Mouse (Mus musculus): ENCODE results near the gene Celf1. TPM values are rescaled to one million over a fixed set of nuclear protein-coding genes. Genes with fewer than 3 reads are reported as not detected.
"Not testable (repeated sequence)": the region's sequence is repeated elsewhere in the genome, so short reads cannot be mapped to it uniquely, and the experiment has no call there.

Celf1 gene
- 5.1 and 6.5 TPM in 2 replicates for polyA plus RNA-seq (2012)

DNA sequence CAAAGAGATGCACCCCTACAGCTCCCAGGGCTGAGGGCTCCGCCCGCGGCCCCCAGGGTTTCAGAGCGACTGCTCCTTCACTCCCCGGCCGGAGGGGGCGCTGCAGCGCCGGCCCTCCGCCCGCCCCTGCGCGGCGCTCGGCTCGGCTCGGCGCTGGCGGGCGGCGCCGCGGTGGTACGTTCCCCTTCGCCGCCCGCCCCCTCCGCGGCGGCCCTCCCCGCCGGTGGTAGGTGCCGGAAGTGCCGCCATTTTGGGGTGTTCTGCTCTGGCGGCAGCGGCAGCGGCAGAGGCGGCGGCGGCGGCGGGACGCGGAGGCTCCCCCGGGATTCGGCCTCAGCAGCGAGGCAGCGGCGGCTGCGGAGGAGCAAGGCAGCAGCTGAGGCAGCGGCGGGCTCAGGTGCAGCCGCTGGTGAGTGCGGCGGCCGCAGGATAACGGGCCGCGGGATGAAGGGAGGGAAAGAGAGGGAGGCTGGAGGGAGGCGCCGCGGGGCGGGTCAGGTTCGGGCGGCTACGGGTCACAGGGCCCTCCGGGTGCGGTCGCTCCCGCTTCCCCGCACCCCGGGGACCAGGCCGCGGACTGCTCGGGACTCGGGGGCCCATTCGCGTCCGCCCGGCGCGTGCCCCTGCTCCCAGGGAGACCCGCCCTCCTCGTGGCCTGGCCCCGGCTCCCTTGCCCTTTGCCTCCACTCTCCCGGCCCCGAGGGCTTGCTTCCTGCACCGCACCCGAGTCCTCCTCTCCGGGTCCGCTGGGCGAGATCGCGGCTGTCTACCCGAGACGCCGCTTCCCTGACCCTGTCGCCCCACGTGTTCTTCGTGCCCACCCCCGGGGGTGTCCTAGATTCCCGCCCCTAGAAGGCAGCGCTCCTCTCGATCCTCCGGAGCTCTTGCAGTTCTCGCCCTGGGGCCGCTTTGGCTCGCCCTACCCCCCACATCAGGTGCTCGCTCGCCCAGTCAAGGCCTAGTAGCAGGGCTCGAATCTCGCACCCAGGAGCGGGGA is at the start of gene Celf1:
TSS of gene Celf1 (plus strand) at position 150 of the 997 bp plus-strand sequence.
- H3K4me1 ChIP-seq (ENCODE audit: control insufficient read depth), result peaks cover 52% of the 10 kb centered on the region
- peak within 1 kb of the TSS; percentile 99 for H3K4me3 ChIP-seq (replicated peaks)
- TF ChIP-seq TAL1 (IDR thresholded peaks at IDR 0.05; ENCODE audit: low read length) (no peak), GATA1 (IDR thresholded peaks at IDR 0.05; ENCODE audit: low read length) (no peak)
- H3K9me3 ChIP-seq (ENCODE audit: control insufficient read depth, low read length), result no peaks in the 10 kb centered on the region
- H3K27me3 ChIP-seq (ENCODE audit: control insufficient read depth), result peaks cover 2% of the 10 kb centered on the region; the same call in 1 of the 2 replicates
- peaks cover 35% of the 10 kb centered on the region for H3K36me3 ChIP-seq (ENCODE audit: control insufficient read depth)

DNA sequence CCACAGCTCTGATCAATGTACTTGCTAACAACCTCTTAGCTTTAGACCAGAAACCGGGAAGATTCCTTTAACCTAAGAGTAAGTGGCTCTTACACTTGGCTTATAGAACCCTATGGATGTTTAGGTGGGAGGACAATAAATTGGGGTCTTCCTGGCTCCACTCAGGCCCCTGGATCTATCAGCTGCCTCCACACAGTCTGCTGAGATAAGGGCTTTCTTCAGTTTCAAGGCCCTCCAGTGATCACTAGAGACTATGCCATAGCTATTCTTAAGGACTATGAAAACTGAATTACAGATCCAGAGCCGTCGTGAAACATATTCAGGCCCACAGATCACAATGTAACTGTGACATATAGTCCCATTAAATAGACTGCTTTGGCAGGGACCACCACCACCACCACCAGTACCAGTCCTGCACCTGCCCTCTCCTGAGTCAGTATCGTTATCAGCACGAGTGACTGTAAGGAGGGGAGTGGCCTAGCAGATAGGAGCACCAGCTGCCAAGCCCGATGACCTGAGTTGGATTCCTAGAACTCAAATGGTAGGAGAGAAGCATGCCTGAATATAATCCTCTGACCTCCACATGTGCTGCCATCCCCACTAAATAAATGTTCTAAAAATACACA is 46.4 kb upstream of the Celf1 start:
- peaks cover 20% of the 10 kb centered on the region for H3K27me3 ChIP-seq (ENCODE audit: control insufficient read depth)
- peak overlapping the region; percentile 31 for H3K4me3 ChIP-seq (replicated peaks)
- TF ChIP-seq GATA1 (IDR thresholded peaks at IDR 0.05; ENCODE audit: low read length) (peak; percentile 80), TAL1 (IDR thresholded peaks at IDR 0.05; ENCODE audit: low read length) (peak; percentile 63)
- peaks cover 82% of the 10 kb centered on the region for H3K4me1 ChIP-seq (ENCODE audit: control insufficient read depth)
- peaks cover 8% of the 10 kb centered on the region for H3K9me3 ChIP-seq (ENCODE audit: control insufficient read depth, low read length)
- H3K36me3 ChIP-seq (ENCODE audit: control insufficient read depth), result peaks cover 70% of the 10 kb centered on the region

DNA sequence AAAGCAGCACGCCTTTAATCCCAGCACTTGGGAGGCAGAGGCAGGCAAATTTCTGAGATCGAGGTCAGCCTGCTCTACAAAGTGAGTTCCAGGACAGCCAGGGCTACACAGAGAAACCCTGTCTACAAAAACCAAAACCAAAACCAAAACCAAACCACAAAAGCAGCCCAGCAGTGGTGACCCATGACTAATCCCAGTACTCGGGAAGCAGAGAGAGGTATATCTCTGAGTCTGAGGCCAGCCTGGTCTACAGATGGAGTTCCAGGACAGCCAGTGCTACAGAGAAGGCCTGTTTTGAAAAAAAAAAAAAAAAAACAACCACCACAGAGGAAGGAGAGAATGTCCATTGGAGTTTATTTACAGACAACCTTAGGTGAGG is 45.9 kb upstream of the Celf1 start:
- peak overlapping the region; percentile 31 for H3K4me3 ChIP-seq (replicated peaks)

DNA sequence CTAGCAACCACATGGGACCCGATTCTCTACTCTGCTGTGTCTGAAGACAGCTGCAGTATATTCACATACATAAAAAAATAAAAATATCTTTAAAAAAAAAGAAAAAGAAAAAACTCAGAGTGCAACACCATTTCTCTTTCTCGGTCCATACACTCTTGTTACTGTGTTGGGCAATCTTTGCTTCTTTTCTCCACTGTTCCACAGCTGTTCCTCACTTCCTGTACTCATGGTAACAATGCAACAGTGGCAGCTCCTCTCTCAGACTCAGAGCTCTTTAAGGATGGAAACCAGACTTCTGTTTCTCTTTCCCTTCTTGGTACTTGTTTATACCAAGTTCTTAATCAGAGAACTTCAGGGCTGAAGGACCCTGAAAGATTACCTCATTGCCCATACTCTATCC is 36.8 kb upstream of the Celf1 start:
- Histone ChIP-seq H3K4me1 (ENCODE audit: control insufficient read depth) (peaks cover 53% of the 10 kb centered on the region), H3K36me3 (ENCODE audit: control insufficient read depth) (peaks cover 72% of the 10 kb centered on the region)
- TF ChIP-seq TAL1 (IDR thresholded peaks at IDR 0.05; ENCODE audit: low read length) (no peak), GATA1 (IDR thresholded peaks at IDR 0.05; ENCODE audit: low read length) (no peak)

More for the DNA sequence above, 45.9 kb upstream of the Celf1 start:
- Histone ChIP-seq H3K4me1 (ENCODE audit: control insufficient read depth) (peaks cover 77% of the 10 kb centered on the region), H3K27me3 (ENCODE audit: control insufficient read depth) (peaks cover 15% of the 10 kb centered on the region), H3K36me3 (ENCODE audit: control insufficient read depth) (peaks cover 75% of the 10 kb centered on the region)
- not testable (repeated sequence) for H3K9me3 ChIP-seq (ENCODE audit: control insufficient read depth, low read length)

DNA sequence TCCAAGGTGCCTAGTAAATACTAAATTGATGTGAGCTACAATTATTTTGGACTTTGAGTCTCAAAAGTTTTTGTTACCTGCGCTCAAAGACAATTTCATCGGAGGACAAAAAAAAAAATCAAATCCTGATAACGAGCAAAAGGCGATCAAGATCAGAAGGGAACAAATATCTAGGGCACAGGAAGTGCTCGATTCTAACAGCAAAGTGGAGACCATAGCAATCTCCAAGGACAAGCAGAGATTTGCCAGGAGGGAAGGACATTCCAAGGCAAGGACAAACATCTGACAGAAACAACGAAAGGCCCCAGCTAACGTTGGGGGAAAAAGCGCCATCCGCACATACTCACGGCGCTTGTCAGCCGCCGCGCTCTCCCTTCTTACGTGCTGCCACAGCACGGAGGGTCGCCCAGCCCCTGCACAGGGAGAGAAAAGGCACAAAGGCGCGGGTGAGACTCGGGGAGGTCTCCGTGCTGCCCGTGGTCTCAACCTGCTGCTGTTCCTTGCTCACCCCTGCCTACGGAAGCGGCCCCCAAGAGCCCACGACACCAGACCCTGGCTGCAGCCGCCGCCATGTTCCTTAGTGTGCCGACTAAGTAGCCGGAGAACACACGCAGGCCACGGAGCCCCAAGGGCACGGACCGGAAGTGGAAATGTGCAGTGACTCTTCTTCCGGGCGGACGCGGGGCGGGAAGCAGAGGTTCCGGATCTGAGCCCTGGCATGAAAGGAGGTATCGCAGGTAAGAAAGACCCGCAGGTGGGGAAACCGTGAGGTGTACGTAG is 35.9 kb upstream of the Celf1 start, which contains the start of the genes Kbtbd4 and Ndufs3:
TSS of gene Kbtbd4 (plus strand) at position 665 of the 780 bp plus-strand sequence.
TSS of gene Ndufs3 (minus strand) at position 752 of the 780 bp plus-strand sequence.
- TF ChIP-seq TAL1 (IDR thresholded peaks at IDR 0.05; ENCODE audit: low read length) (no peak), GATA1 (IDR thresholded peaks at IDR 0.05; ENCODE audit: low read length) (peak; percentile 26; the same call in 1 of the 2 replicates)
- H3K36me3 ChIP-seq (ENCODE audit: control insufficient read depth), result peaks cover 72% of the 10 kb centered on the region

More for the DNA sequence above, 36.8 kb upstream of the Celf1 start:
- peak overlapping the region; percentile 94 for H3K4me3 ChIP-seq (replicated peaks)
- H3K27me3 ChIP-seq (ENCODE audit: control insufficient read depth), result no peaks in the 10 kb centered on the region
- H3K9me3 ChIP-seq (ENCODE audit: control insufficient read depth, low read length), result no peaks in the 10 kb centered on the region

DNA sequence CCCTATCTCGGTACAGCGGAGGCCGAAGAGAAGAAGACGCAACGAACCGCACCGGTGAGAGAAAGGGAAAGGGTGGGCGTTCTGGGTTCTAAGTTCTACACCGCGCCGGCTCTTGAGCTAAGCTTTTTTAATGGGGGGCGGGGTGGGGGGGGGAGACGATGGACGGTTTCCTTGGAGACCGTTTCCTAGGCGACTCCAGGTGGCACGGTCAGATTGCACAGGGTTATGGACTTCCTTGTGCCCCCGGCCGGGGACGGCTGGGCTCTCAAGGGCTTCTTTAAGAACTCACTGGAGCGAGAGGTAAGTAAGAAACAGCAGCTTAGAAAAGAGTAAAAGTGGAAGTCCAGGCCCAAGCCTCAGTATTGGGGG is 35.3 kb upstream of the Celf1 start:
- Histone ChIP-seq H3K4me3 (replicated peaks) (peak overlapping the region; percentile 94), H3K36me3 (ENCODE audit: control insufficient read depth) (peaks cover 72% of the 10 kb centered on the region)

More for the DNA sequence above, 35.9 kb upstream of the Celf1 start, which contains the start of the genes Kbtbd4 and Ndufs3:
- Histone ChIP-seq H3K27me3 (ENCODE audit: control insufficient read depth) (no peaks in the 10 kb centered on the region), H3K4me1 (ENCODE audit: control insufficient read depth) (peaks cover 55% of the 10 kb centered on the region), H3K4me3 (replicated peaks) (peak within 1 kb of the TSS; percentile 94), H3K9me3 (ENCODE audit: control insufficient read depth, low read length) (no peaks in the 10 kb centered on the region)

DNA sequence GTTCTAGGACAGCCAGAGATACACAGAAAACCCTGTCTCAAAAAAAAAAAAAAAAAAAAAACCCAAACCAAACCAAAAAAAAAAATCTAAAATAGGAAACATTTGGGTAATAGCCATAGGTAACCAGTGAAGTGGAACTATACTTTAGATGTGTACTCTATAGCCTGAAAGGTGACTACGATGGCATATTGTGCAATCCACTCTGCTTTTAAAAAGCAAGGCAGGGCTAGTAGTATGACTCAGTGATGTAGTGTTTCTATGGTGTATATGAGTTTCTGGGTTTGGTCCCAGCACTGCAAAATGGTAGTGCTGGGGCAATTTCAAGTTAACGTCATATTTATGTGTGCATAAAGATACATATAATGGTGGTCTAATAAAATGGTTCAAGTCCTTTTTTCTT is 33.5 kb upstream of the Celf1 start:
- peaks cover 78% of the 10 kb centered on the region for H3K36me3 ChIP-seq (ENCODE audit: control insufficient read depth)
- H3K4me1 ChIP-seq (ENCODE audit: control insufficient read depth), result peaks cover 54% of the 10 kb centered on the region
- H3K27me3 ChIP-seq (ENCODE audit: control insufficient read depth), result no peaks in the 10 kb centered on the region
- TF ChIP-seq GATA1 (IDR thresholded peaks at IDR 0.05; ENCODE audit: low read length), result no peak
- no peak for TF ChIP-seq TAL1 (IDR thresholded peaks at IDR 0.05; ENCODE audit: low read length)
- no peak overlapping the region for H3K4me3 ChIP-seq (replicated peaks)
- no peaks in the 10 kb centered on the region for H3K9me3 ChIP-seq (ENCODE audit: control insufficient read depth, low read length)

More for the DNA sequence above, 35.3 kb upstream of the Celf1 start:
- no peak for TF ChIP-seq GATA1 (IDR thresholded peaks at IDR 0.05; ENCODE audit: low read length)
- H3K27me3 ChIP-seq (ENCODE audit: control insufficient read depth), result no peaks in the 10 kb centered on the region
- H3K4me1 ChIP-seq (ENCODE audit: control insufficient read depth), result peaks cover 55% of the 10 kb centered on the region
- H3K9me3 ChIP-seq (ENCODE audit: control insufficient read depth, low read length), result no peaks in the 10 kb centered on the region

DNA sequence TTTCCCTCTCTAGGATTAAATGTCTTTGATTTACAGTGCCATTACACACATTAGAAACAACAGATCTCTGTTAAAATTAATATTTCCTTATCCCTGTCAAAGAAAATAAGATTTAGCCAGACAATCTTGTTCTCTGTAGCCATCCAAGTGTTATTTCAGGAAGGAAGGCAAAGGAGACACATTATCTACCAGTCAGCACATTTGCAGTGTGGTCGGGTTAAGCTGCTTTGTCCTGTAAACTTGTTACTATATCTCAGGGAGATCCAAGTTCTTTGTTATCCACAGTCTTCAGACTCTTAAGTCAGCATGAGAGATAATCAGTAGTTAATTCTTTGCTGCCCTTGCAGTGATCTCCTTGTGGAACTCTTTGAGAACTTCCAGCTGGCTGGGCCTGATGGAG is 29.3 kb upstream of the Celf1 start:
- H3K36me3 ChIP-seq (ENCODE audit: control insufficient read depth), result peaks cover 90% of the 10 kb centered on the region
- no peaks in the 10 kb centered on the region for H3K9me3 ChIP-seq (ENCODE audit: control insufficient read depth, low read length)
- peaks cover 32% of the 10 kb centered on the region for H3K4me1 ChIP-seq (ENCODE audit: control insufficient read depth)
- no peaks in the 10 kb centered on the region for H3K27me3 ChIP-seq (ENCODE audit: control insufficient read depth)
- no peak overlapping the region for H3K4me3 ChIP-seq (replicated peaks)
- TF ChIP-seq TAL1 (IDR thresholded peaks at IDR 0.05; ENCODE audit: low read length) (no peak), GATA1 (IDR thresholded peaks at IDR 0.05; ENCODE audit: low read length) (no peak)

All from erythroblast, embryonic 14.5 days (primary cell).